Mouse (Mus musculus): ENCODE data around the gene Utp11. TPM values are rescaled to one million over a fixed set of nuclear protein-coding genes. Genes with fewer than 3 reads are reported as not detected.

The Utp11 gene
- polyA plus RNA-seq, 1 experiment from 2014 or later, result 38.8 TPM

- WGBS, result 86% methylated on average over 6 of the region's 6 CpGs
These were observed 17.4 kb downstream of the Utp11 start for GRCm38 (mm10) chr4:124675958-124676357.

GRCm38 (mm10) chr4:124675037-124675436, 18.4 kb downstream of the Utp11 start:
- no peak for ATAC-seq (ENCODE audit: insufficient number of reproducible peaks, insufficient read depth, low FRiP score, low read depth)
- H3K4me3 ChIP-seq (ENCODE audit: control insufficient read depth in 1 of 2, insufficient read depth in 1 of 2, low read depth in 1 of 2, low read length in 2 of 2), result no peak overlapping the region
- peaks cover 39% of the 10 kb centered on the region for H3K36me3 ChIP-seq (ENCODE audit: control insufficient read depth, insufficient read depth, low read length)
- H3K9ac ChIP-seq (ENCODE audit: low read length), result no peak overlapping the region
- WGBS, result 5% methylated on average over 4 of the region's 4 CpGs
- H3K27ac ChIP-seq (replicated peaks in 1 of 2; ENCODE audit: control insufficient read depth in 1 of 2, insufficient read depth in 1 of 2, low read depth in 2 of 2, low read length in 2 of 2), result no peak overlapping the region
- no peak overlapping the region for H3K4me2 ChIP-seq (ENCODE audit: low read length)
- peaks cover 13 to 18% of the 10 kb centered on the region in 2 experiments; a peak in 3 of 4 replicates for H3K4me1 ChIP-seq (ENCODE audit: control insufficient read depth in 2 of 2, insufficient read depth in 2 of 2, low read length in 2 of 2)
- H3K9me3 ChIP-seq (ENCODE audit: control insufficient read depth, low read length), result no peaks in the 10 kb centered on the region
- H3K27me3 ChIP-seq (ENCODE audit: control insufficient read depth, insufficient read depth, low read length), result peaks cover 32% of the 10 kb centered on the region

More at GRCm38 (mm10) chr4:124675958-124676357, 17.4 kb downstream of the Utp11 start:
- H3K4me3 ChIP-seq (ENCODE audit: control insufficient read depth in 1 of 2, insufficient read depth in 1 of 2, low read depth in 1 of 2, low read length in 2 of 2), result no peak overlapping the region
- H3K27me3 ChIP-seq (ENCODE audit: control insufficient read depth, insufficient read depth, low read length), result peaks cover 23% of the 10 kb centered on the region
- H3K36me3 ChIP-seq (ENCODE audit: control insufficient read depth, insufficient read depth, low read length), result peaks cover 49% of the 10 kb centered on the region
- no peaks in the 10 kb centered on the region for H3K9me3 ChIP-seq (ENCODE audit: control insufficient read depth, low read length)
- H3K4me1 ChIP-seq (ENCODE audit: control insufficient read depth in 2 of 2, insufficient read depth in 2 of 2, low read length in 2 of 2), result peaks cover 13 to 18% of the 10 kb centered on the region in 2 experiments; a peak in 3 of 4 replicates
- ATAC-seq (ENCODE audit: insufficient number of reproducible peaks, insufficient read depth, low FRiP score, low read depth), result no peak
- no peak overlapping the region for H3K9ac ChIP-seq (ENCODE audit: low read length)
- H3K27ac ChIP-seq (replicated peaks in 1 of 2; ENCODE audit: control insufficient read depth in 1 of 2, insufficient read depth in 1 of 2, low read depth in 2 of 2, low read length in 2 of 2), result no peak overlapping the region
- no peak overlapping the region for H3K4me2 ChIP-seq (ENCODE audit: low read length)

- H3K27ac ChIP-seq (replicated peaks in 1 of 2; ENCODE audit: control insufficient read depth in 1 of 2, insufficient read depth in 1 of 2, low read depth in 2 of 2, low read length in 2 of 2), result no peak overlapping the region
- WGBS, result 73% methylated on average over 17 of the region's 17 CpGs
- peaks cover 34% of the 10 kb centered on the region for H3K36me3 ChIP-seq (ENCODE audit: control insufficient read depth, insufficient read depth, low read length)
- no peak overlapping the region for H3K4me3 ChIP-seq (ENCODE audit: control insufficient read depth in 1 of 2, insufficient read depth in 1 of 2, low read depth in 1 of 2, low read length in 2 of 2)
- no peaks in the 10 kb centered on the region for H3K9me3 ChIP-seq (ENCODE audit: control insufficient read depth, low read length)
- no peak for ATAC-seq (ENCODE audit: insufficient number of reproducible peaks, insufficient read depth, low FRiP score, low read depth)
- H3K27me3 ChIP-seq (ENCODE audit: control insufficient read depth, insufficient read depth, low read length), result peaks cover 32% of the 10 kb centered on the region
- no peak overlapping the region for H3K9ac ChIP-seq (ENCODE audit: low read length)
- no peak overlapping the region for H3K4me2 ChIP-seq (ENCODE audit: low read length)
- peaks cover 13 to 18% of the 10 kb centered on the region in 2 experiments; a peak in 3 of 4 replicates for H3K4me1 ChIP-seq (ENCODE audit: control insufficient read depth in 2 of 2, insufficient read depth in 2 of 2, low read length in 2 of 2)
These were observed 18.9 kb downstream of the Utp11 start for GRCm38 (mm10) chr4:124674334-124675032.

GRCm38 (mm10) chr4:124672347-124673320, 20.8 kb downstream of the Utp11 start:
- no peak overlapping the region for H3K27ac ChIP-seq (replicated peaks in 1 of 2; ENCODE audit: control insufficient read depth in 1 of 2, insufficient read depth in 1 of 2, low read depth in 2 of 2, low read length in 2 of 2)
- peaks cover 46% of the 10 kb centered on the region for H3K27me3 ChIP-seq (ENCODE audit: control insufficient read depth, insufficient read depth, low read length)
- H3K4me2 ChIP-seq (ENCODE audit: low read length), result peak overlapping the region; percentile 70
- no peaks in the 10 kb centered on the region for H3K9me3 ChIP-seq (ENCODE audit: control insufficient read depth, low read length)
- WGBS, result 4% methylated on average over 30 of the region's 31 CpGs
- peak overlapping the region; percentile 55 for H3K9ac ChIP-seq (ENCODE audit: low read length)
- peak overlapping the region; percentile 19 to 30 for H3K4me3 ChIP-seq (ENCODE audit: control insufficient read depth in 1 of 2, insufficient read depth in 1 of 2, low read depth in 1 of 2, low read length in 2 of 2)
- H3K4me1 ChIP-seq (ENCODE audit: control insufficient read depth in 2 of 2, insufficient read depth in 2 of 2, low read length in 2 of 2), result peaks cover 13 to 18% of the 10 kb centered on the region in 2 experiments; a peak in 3 of 4 replicates
- no peak for ATAC-seq (ENCODE audit: insufficient number of reproducible peaks, insufficient read depth, low FRiP score, low read depth)
- peaks cover 16% of the 10 kb centered on the region for H3K36me3 ChIP-seq (ENCODE audit: control insufficient read depth, insufficient read depth, low read length)

- peak overlapping the region; percentile 70 for H3K4me2 ChIP-seq (ENCODE audit: low read length)
- H3K27me3 ChIP-seq (ENCODE audit: control insufficient read depth, insufficient read depth, low read length), result peaks cover 57% of the 10 kb centered on the region
- WGBS, result 21% methylated on average over 7 of the region's 7 CpGs
- 0 out of 2 replicates have a peak overlapping the region, but pooled peaks have one; percentile 11 for H3K9ac ChIP-seq (ENCODE audit: low read length)
- H3K27ac ChIP-seq (replicated peaks in 1 of 2; ENCODE audit: control insufficient read depth in 1 of 2, insufficient read depth in 1 of 2, low read depth in 2 of 2, low read length in 2 of 2), result no peak overlapping the region
- peaks cover 13 to 18% of the 10 kb centered on the region in 2 experiments; a peak in 3 of 4 replicates for H3K4me1 ChIP-seq (ENCODE audit: control insufficient read depth in 2 of 2, insufficient read depth in 2 of 2, low read length in 2 of 2)
- peaks cover 7% of the 10 kb centered on the region for H3K36me3 ChIP-seq (ENCODE audit: control insufficient read depth, insufficient read depth, low read length)
- ATAC-seq (ENCODE audit: insufficient number of reproducible peaks, insufficient read depth, low FRiP score, low read depth), result no peak
- H3K9me3 ChIP-seq (ENCODE audit: control insufficient read depth, low read length), result no peaks in the 10 kb centered on the region
- no peak overlapping the region for H3K4me3 ChIP-seq (ENCODE audit: control insufficient read depth in 1 of 2, insufficient read depth in 1 of 2, low read depth in 1 of 2, low read length in 2 of 2)
These were observed 21.8 kb downstream of the Utp11 start for GRCm38 (mm10) chr4:124671583-124671982.

GRCm38 (mm10) chr4:124670232-124670631, 23.2 kb downstream of the Utp11 start:
- ATAC-seq (ENCODE audit: insufficient number of reproducible peaks, insufficient read depth, low FRiP score, low read depth), result no peak
- Histone ChIP-seq H3K27ac (replicated peaks in 1 of 2; ENCODE audit: control insufficient read depth in 1 of 2, insufficient read depth in 1 of 2, low read depth in 2 of 2, low read length in 2 of 2) (no peak overlapping the region), H3K9me3 (ENCODE audit: control insufficient read depth, low read length) (no peaks in the 10 kb centered on the region), H3K4me1 (ENCODE audit: control insufficient read depth in 2 of 2, insufficient read depth in 2 of 2, low read length in 2 of 2) (peaks cover 13 to 18% of the 10 kb centered on the region in 2 experiments; a peak in 3 of 4 replicates), H3K4me3 (ENCODE audit: control insufficient read depth in 1 of 2, insufficient read depth in 1 of 2, low read depth in 1 of 2, low read length in 2 of 2) (no peak overlapping the region), H3K9ac (ENCODE audit: low read length) (no peak overlapping the region), H3K27me3 (ENCODE audit: control insufficient read depth, insufficient read depth, low read length) (peaks cover 65% of the 10 kb centered on the region), H3K36me3 (ENCODE audit: control insufficient read depth, insufficient read depth, low read length) (no peaks in the 10 kb centered on the region), H3K4me2 (ENCODE audit: low read length) (no peak overlapping the region)
- WGBS, result 70% methylated on average over 8 of the region's 8 CpGs

GRCm38 (mm10) chr4:124668078-124668477, 25.3 kb downstream of the Utp11 start:
- no peak overlapping the region for H3K4me3 ChIP-seq (ENCODE audit: control insufficient read depth in 1 of 2, insufficient read depth in 1 of 2, low read depth in 1 of 2, low read length in 2 of 2)
- no peaks in the 10 kb centered on the region for H3K9me3 ChIP-seq (ENCODE audit: control insufficient read depth, low read length)
- no peak for ATAC-seq (ENCODE audit: insufficient number of reproducible peaks, insufficient read depth, low FRiP score, low read depth)
- peaks cover 83% of the 10 kb centered on the region for H3K27me3 ChIP-seq (ENCODE audit: control insufficient read depth, insufficient read depth, low read length)
- no peak overlapping the region for H3K27ac ChIP-seq (replicated peaks in 1 of 2; ENCODE audit: control insufficient read depth in 1 of 2, insufficient read depth in 1 of 2, low read depth in 2 of 2, low read length in 2 of 2)
- H3K4me1 ChIP-seq (ENCODE audit: control insufficient read depth in 2 of 2, insufficient read depth in 2 of 2, low read length in 2 of 2), result peaks cover 13 to 17% of the 10 kb centered on the region in 2 experiments; a peak in 3 of 4 replicates
- H3K4me2 ChIP-seq (ENCODE audit: low read length), result no peak overlapping the region
- WGBS, result 17% methylated on average over 8 of the region's 8 CpGs
- H3K9ac ChIP-seq (ENCODE audit: low read length), result no peak overlapping the region
- no peaks in the 10 kb centered on the region for H3K36me3 ChIP-seq (ENCODE audit: control insufficient read depth, insufficient read depth, low read length)

Data from heart, embryonic 14.5 days (tissue).